Mouse (Mus musculus) heart, embryonic 11.5 days (tissue): Measurements from ENCODE around the gene Vmn1r211. TPM values are rescaled to one million over a fixed set of nuclear protein-coding genes. Genes with fewer than 3 reads are reported as not detected.
"Not testable (repeated sequence)": the region's sequence is repeated elsewhere in the genome, so short reads cannot be mapped to it uniquely, and the experiment has no call there.

Source experiments
- ATAC-seq: fragments of 200-750 bp; cut with Nextera tagmentation; replicated peaks from 2 replicates; pipeline ENCODE4 v1.8.0; 2017; ENCODE audit warnings: moderate library complexity; ENCODE audit not compliant: insufficient number of reproducible peaks, low FRiP score, low TSS enrichment
- H3K27ac ChIP-seq: fragments of 300-500 bp; sonication (generic); 2 replicates; pipeline ENCODE4 v1.5.1; 2014; ENCODE audit warnings: mild to moderate bottlenecking, low read depth, low read length
- H3K27me3 ChIP-seq: fragments of 300-500 bp; sonication (generic); 2 replicates; pipeline ENCODE4 v1.6.1; 2014; ENCODE audit warnings: mild to moderate bottlenecking, low read length, mixed read lengths; ENCODE audit not compliant: control insufficient read depth, insufficient read depth
- H3K36me3 ChIP-seq: fragments of 300-500 bp; sonication (generic); 2 replicates; pipeline ENCODE4 v1.6.1; 2014; ENCODE audit warnings: mild to moderate bottlenecking, low read length, moderate library complexity, mixed read lengths; ENCODE audit not compliant: control insufficient read depth, insufficient read depth
- H3K4me1 ChIP-seq: fragments of 300-500 bp; sonication (generic); 2 replicates; pipeline ENCODE4 v1.6.1; 2014; ENCODE audit warnings: low read length; ENCODE audit not compliant: control insufficient read depth, insufficient read depth
- H3K4me2 ChIP-seq: fragments of 300-500 bp; sonication (generic); 2 replicates; pipeline ENCODE4 v1.6.1; 2014; ENCODE audit warnings: mild to moderate bottlenecking, moderate library complexity
- H3K4me3 ChIP-seq: fragments of 300-500 bp; sonication (generic); 2 replicates; pipeline ENCODE4 v1.5.1; 2014; ENCODE audit warnings: low read depth, low read length
- H3K9ac ChIP-seq: fragments of 300-500 bp; sonication (generic); 2 replicates; pipeline ENCODE4 v1.6.1; 2014; ENCODE audit warnings: mild to moderate bottlenecking, low read depth, low read length, moderate library complexity
- H3K9me3 ChIP-seq: fragments of 300-500 bp; sonication (generic); replicated peaks from 2 replicates; pipeline ENCODE4 v1.6.1; 2016; ENCODE audit warnings: low read length; ENCODE audit not compliant: control insufficient read depth
- polyA plus RNA-seq: library from polyadenylated mRNA; unstranded; fragments of >200 nt; fragmentation: Nextera tagmentation; extraction: Ambion mirVana; gene quantifications from 2 replicates; pipeline ENCODE4 v1.2.1, GENCODE M21; 2014

The Vmn1r211 gene
- polyA plus RNA-seq, 1 experiment from 2014 or later: not detected

DNA sequence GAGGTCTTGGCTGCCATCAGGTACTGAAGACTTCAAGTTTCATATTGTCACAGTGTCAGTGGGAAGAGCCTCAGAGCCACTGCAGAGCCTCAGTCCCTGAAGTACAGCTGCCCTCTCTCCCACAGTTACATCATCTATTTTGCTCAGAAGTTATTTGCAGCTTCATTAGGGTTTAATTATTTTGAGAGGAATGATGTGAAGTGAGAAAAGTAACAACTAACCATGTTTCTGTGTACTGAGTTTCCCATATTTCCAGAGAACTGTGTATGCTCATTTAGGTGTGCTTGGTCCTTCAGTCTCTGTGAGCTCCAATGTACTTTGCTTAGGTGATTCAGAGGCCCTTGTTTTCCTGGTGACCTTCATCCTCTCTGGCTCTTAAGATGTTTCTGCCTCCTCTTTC, 47.8 kb downstream of the Vmn1r211 start, which contains the start of gene Vmn1r209:
Gene Vmn1r209, minus strand, starts transcription at position 101 of the 400 bp plus-strand sequence.
- not testable (repeated sequence) for H3K9ac ChIP-seq, H3K9me3 ChIP-seq, H3K36me3 ChIP-seq, H3K4me1 ChIP-seq, H3K4me2 ChIP-seq, H3K27me3 ChIP-seq, ATAC-seq, H3K27ac ChIP-seq, H3K4me3 ChIP-seq

Other genes starting within 250 kb of the Vmn1r211 start
- gene Vmn1r206, start 233.3 kb downstream of the Vmn1r211 start, polyA plus RNA-seq: not detected in 2 replicates
- gene Vmn1r207-ps, start 127.9 kb downstream of the Vmn1r211 start, polyA plus RNA-seq: not detected in 2 replicates
- gene Vmn1r208, start 80.2 kb downstream of the Vmn1r211 start, polyA plus RNA-seq: not detected in 2 replicates
- gene Vmn1r209, start 47.9 kb downstream of the Vmn1r211 start, polyA plus RNA-seq: not detected in 2 replicates
- not detected in 2 replicates for gene Vmn1r210, start 26.2 kb downstream of the Vmn1r211 start, polyA plus RNA-seq
- gene Vmn1r212, start 26.6 kb upstream of the Vmn1r211 start, polyA plus RNA-seq: not detected in 2 replicates
- gene Vmn1r213, start 150.1 kb upstream of the Vmn1r211 start, polyA plus RNA-seq: not detected in 2 replicates
- gene Vmn1r214, start 172.9 kb upstream of the Vmn1r211 start, polyA plus RNA-seq: not detected in 2 replicates
- not detected in 2 replicates for gene Vmn1r215, start 210.5 kb upstream of the Vmn1r211 start, polyA plus RNA-seq